Mouse (Mus musculus): ENCODE data around the gene Glt28d2.

GRCm38 (mm10) chr3:85827815-85828214 lies 59.5 kb downstream of the Glt28d2 start:
- TF ChIP-seq POLR2A (IDR thresholded peaks at IDR 0.05; ENCODE audit: low read depth, low read length) (no peak), CTCF (IDR thresholded peaks at IDR 0.05; ENCODE audit: borderline replicate concordance, insufficient read depth, low read length) (no peak)

All from embryonic fibroblast, embryonic 13.5 days (primary cell).